Mouse (Mus musculus) stomach, postnatal 0 days (tissue): ENCODE measurements at regions not wholly inside any gene's neighbourhood (a gene's known extent, or its start where the extent isn't known, plus 50 kb on each side); places are given as distances from the start of the nearest gene placed in this dataset.

Experiments
- CTCF ChIP-seq: IDR thresholded peaks from 2 replicates; pipeline ENCODE4 v1.5.1; 2016; ENCODE audit warnings: antibody characterized with exemption, low read depth, mild to moderate bottlenecking, moderate library complexity
- EP300 ChIP-seq: optimal IDR thresholded peaks from 2 replicates; pipeline ENCODE3; 2016; ENCODE audit warnings: antibody characterized with exemption

- TF ChIP-seq CTCF (no peak), EP300 (no peak)
Observed at GRCm38 (mm10) chr11:34997906-34998305, 123.1 kb upstream of the Slit3 start.
